Mouse (Mus musculus) embryonic facial prominence, embryonic 11.5 days (tissue): ENCODE measurements around the gene Zfp292. TPM values are rescaled to one million over a fixed set of nuclear protein-coding genes. Genes with fewer than 3 reads are reported as not detected.
"Not testable (repeated sequence)": the region's sequence is repeated elsewhere in the genome, so short reads cannot be mapped to it uniquely, and the experiment has no call there.

Experiments used
- ATAC-seq: fragments of 200-750 bp; cut with Nextera tagmentation; replicated peaks from 2 replicates; pipeline ENCODE4 v1.8.0; 2017; ENCODE audit warnings: low read depth; ENCODE audit not compliant: insufficient number of reproducible peaks, low FRiP score, low TSS enrichment
- DNase-seq: peaks from one replicate; pipeline ENCODE4 v3.0.0-alpha.2; 2015; ENCODE audit warnings: low spot score
- H3K27ac ChIP-seq: fragments of 300-500 bp; sonication (generic); replicated peaks from 2 replicates; pipeline ENCODE4 v1.5.1; 2014; ENCODE audit warnings: mild to moderate bottlenecking, low read depth, low read length, control low read depth
- H3K27me3 ChIP-seq: fragments of 300-500 bp; sonication (generic); 2 replicates; pipeline ENCODE4 v1.6.1; 2014; ENCODE audit warnings: mild to moderate bottlenecking, low read length, moderate library complexity, mixed read lengths; ENCODE audit not compliant: control insufficient read depth, insufficient read depth
- H3K36me3 ChIP-seq: fragments of 300-500 bp; sonication (generic); replicated peaks from 2 replicates; pipeline ENCODE4 v1.6.1; 2014; ENCODE audit warnings: low read depth, mild to moderate bottlenecking, low read length, moderate library complexity, mixed read lengths; ENCODE audit not compliant: control insufficient read depth, insufficient read depth
- H3K4me1 ChIP-seq: fragments of 300-500 bp; sonication (generic); 2 replicates; pipeline ENCODE4 v1.6.1; 2014; ENCODE audit warnings: low read length, mixed read lengths; ENCODE audit not compliant: control insufficient read depth, insufficient read depth
- H3K4me2 ChIP-seq: fragments of 300-500 bp; sonication (generic); 2 replicates; pipeline ENCODE4 v1.6.1; 2014; ENCODE audit warnings: low read depth, mild to moderate bottlenecking, control low read depth, low read length, moderate library complexity
- H3K4me3 ChIP-seq: fragments of 300-500 bp; sonication (generic); 2 replicates; pipeline ENCODE4 v1.5.1; 2014; ENCODE audit warnings: low read depth, low read length, control low read depth
- H3K9ac ChIP-seq: fragments of 300-500 bp; sonication (generic); replicated peaks from 2 replicates; pipeline ENCODE4 v1.6.1; 2014; ENCODE audit warnings: mild to moderate bottlenecking, control low read depth, low read length
- H3K9me3 ChIP-seq: fragments of 300-500 bp; sonication (generic); replicated peaks from 2 replicates; pipeline ENCODE4 v1.6.1; 2016; ENCODE audit warnings: mild to moderate bottlenecking, low read length, inconsistent platforms, mixed read lengths; ENCODE audit not compliant: control insufficient read depth
- WGBS: fragments of 180-500 bp; shearing (Covaris S2); extraction: QIAGEN DNeasy Blood & Tissue Kit; methylation state at CpG from one replicate; pipeline ENCODE4 v1.1.7; 2014; 5-methylcytosine and 5-hydroxymethylcytosine counted together
- polyA plus RNA-seq: library from polyadenylated mRNA; unstranded; fragments of >200 nt; fragmentation: Nextera tagmentation; extraction: Ambion mirVana; gene quantifications from 2 replicates; pipeline ENCODE4 v1.2.1, GENCODE M21; 2014

Gene Zfp292
- 34.6 and 36.4 TPM in 2 replicates for polyA plus RNA-seq

DNA sequence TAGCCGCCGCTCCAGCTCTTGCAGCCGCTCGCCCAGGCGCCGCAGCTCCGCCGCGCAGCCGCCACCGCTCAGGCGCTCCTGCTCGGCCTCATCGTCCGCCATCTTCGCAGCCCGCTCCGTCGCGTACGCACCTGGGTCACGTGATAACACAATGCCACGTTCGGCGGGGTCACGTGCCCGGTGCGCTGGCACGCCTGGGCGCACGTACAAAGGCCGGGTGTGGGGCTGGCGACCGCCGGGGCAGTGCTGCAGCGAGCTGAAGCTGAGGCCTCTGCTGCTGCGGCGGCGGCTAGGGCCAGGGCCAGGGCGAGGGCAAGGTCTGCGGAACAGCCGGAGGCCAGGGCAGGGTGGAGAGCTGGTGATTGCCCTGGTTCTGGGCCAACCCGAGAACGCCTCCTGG is at the start of gene Zfp292:
Zfp292 (minus strand) TSS at position 143 of the 400 bp plus-strand sequence.
- ATAC-seq (peak; percentile 96), DNase-seq (peak; percentile 96)
- no peaks in the 10 kb centered on the region for H3K27me3 ChIP-seq
- no peaks in the 10 kb centered on the region for H3K4me1 ChIP-seq
- under 1% methylated on average over 44 of the region's 44 CpGs for WGBS
- H3K4me2 ChIP-seq, result peak within 1 kb of the TSS; percentile 64
- peak within 1 kb of the TSS; percentile 98 for H3K27ac ChIP-seq
- peak within 1 kb of the TSS; percentile 99 for H3K9ac ChIP-seq
- H3K36me3 ChIP-seq, result no peaks in the 10 kb centered on the region
- H3K4me3 ChIP-seq, result peak within 1 kb of the TSS; percentile 98
- H3K9me3 ChIP-seq, result no peaks in the 10 kb centered on the region

DNA sequence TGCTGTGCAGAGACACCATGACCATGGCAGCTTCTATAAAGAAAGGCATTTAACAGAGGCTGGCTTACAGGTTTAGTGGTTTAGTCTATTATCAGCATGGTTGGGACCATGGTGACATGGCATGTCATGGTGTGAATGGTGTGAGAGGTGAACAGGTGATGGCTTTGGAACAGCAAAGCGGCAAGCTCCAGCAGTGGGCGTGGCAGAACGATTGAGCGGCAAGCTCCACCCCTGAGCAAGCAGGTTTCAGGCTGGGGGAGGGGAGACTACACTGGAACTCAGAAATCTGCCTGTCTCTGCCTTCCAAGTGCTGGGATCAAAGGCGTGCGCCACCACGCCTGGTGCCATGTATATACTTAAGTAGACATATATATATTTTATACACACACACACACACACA is 45.6 kb upstream of the Zfp292 start:
- not testable (repeated sequence) for ATAC-seq, DNase-seq, H3K9ac ChIP-seq, H3K27me3 ChIP-seq, H3K36me3 ChIP-seq, H3K4me1 ChIP-seq, H3K9me3 ChIP-seq, H3K4me3 ChIP-seq, H3K27ac ChIP-seq, H3K4me2 ChIP-seq
- 69% methylated on average over 7 of the region's 7 CpGs for WGBS

DNA sequence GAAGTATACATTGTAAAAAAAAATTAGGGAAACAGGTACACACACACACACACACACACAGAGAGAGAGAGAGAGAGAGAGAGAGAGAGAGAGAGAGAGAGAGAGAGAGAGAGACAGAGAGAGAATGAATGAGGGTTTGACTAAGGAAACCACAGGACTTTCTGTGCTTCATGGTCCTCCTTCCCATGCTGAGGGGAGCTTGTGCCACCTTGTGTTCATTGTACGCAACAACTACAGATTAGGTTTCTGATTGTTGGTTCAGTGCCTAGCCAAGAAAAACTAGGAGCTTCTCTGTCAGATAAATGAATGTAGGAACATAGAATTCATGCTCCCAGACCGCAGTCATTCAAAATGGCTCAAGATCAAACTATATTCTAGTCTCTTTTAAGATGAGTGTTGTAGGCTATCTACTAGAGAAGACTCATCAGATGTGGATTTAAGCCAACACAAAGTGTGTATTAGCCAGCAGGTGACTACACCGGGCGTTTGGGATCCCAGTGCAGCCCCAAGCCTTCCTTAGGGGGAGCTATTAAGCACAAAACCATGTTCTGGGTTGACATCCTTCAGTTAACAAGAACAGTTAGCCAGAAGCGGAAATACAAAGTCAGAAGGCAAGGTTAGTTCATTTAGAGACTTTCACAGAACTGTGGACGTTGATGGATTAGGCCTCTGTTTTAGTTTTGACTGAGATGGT is 39.6 kb upstream of the Zfp292 start:
- H3K4me3 ChIP-seq, result no peak overlapping the region
- H3K36me3 ChIP-seq, result no peaks in the 10 kb centered on the region
- DNase-seq (peak; percentile 74), ATAC-seq (no peak)
- H3K9me3 ChIP-seq, result no peaks in the 10 kb centered on the region
- 69% methylated on average over 6 of the region's 6 CpGs for WGBS
- H3K9ac ChIP-seq, result no peak overlapping the region
- no peaks in the 10 kb centered on the region for H3K27me3 ChIP-seq
- no peak overlapping the region for H3K4me2 ChIP-seq
- H3K27ac ChIP-seq, result no peak overlapping the region
- H3K4me1 ChIP-seq, result no peaks in the 10 kb centered on the region

DNA sequence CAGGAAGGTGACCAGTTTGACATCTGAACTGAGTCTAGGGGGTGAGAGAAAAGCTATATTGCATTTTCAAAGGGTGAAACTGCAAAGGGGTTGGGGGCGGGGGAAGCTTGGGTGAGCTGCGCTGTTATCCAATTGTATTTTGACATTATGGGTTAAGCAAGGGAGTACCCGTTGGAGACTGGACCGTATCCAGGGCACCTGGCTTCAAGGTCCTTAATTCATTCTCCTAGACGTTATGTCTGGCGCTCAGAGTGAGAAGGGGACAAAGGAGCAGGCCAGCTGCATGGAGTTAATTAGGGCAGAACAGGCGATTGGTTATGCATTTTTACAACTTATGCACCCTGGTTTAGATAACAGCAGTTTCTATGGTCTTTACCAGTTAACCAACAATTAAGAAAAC is 34.6 kb upstream of the Zfp292 start:
- ATAC-seq, result no peak

DNA sequence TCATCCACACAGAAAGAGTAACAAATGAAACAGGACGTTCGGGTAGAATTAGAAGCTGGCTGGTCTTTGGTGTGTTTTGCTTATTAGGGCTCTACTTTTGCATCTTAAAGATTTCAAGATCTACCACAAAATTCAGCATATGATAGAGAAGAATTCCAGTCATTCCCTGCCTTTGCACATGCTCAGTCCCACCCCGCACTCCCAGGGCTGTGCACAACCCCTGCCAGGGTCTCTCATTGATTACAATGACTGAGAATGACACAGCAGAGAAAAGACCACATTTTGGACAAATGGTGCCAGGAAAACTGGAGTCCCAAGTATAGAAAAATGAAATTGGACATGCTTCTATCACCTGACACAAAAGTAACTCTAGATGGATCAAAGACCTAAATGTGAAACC is 29.4 kb upstream of the Zfp292 start:
- H3K9me3 ChIP-seq, result no peaks in the 10 kb centered on the region
- H3K9ac ChIP-seq, result no peak overlapping the region
- no peak overlapping the region for H3K4me2 ChIP-seq
- ATAC-seq, result no peak
- no peaks in the 10 kb centered on the region for H3K4me1 ChIP-seq
- no peaks in the 10 kb centered on the region for H3K27me3 ChIP-seq
- H3K4me3 ChIP-seq, result no peak overlapping the region
- no peak overlapping the region for H3K27ac ChIP-seq
- DNase-seq, result no peak
- WGBS, result 79% methylated on average over 3 of the region's 3 CpGs
- no peaks in the 10 kb centered on the region for H3K36me3 ChIP-seq

More for the DNA sequence above, 34.6 kb upstream of the Zfp292 start:
- Histone ChIP-seq H3K27ac (no peak overlapping the region), H3K9me3 (no peaks in the 10 kb centered on the region), H3K9ac (no peak overlapping the region), H3K4me2 (no peak overlapping the region), H3K4me1 (no peaks in the 10 kb centered on the region), H3K27me3 (no peaks in the 10 kb centered on the region), H3K36me3 (no peaks in the 10 kb centered on the region), H3K4me3 (no peak overlapping the region)
- 60% methylated on average over 7 of the region's 7 CpGs for WGBS
- DNase-seq, result peak; percentile 25

DNA sequence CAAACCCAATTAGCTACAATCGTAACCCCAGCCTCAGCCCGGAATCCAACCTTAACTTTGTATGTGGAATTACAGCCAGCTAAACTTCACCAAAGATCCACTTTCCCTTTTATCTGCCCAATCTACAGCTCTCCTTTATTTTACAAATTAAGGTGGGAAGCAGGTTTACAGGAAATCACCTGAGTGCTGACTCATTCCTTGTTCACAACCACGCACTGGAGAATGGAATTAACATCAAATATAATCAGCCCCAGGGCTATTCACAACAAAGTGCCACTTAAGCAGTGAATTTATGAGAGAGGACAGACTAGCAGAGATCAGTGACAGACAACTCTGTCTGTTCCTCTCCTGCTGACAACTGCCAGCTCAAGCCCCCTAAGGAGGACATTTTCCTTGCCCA is 28.6 kb upstream of the Zfp292 start:
- ATAC-seq (no peak), DNase-seq (no peak)
- H3K4me2 ChIP-seq, result no peak overlapping the region
- H3K27ac ChIP-seq, result no peak overlapping the region
- H3K9me3 ChIP-seq, result no peaks in the 10 kb centered on the region
- H3K4me1 ChIP-seq, result no peaks in the 10 kb centered on the region
- no peak overlapping the region for H3K9ac ChIP-seq
- H3K4me3 ChIP-seq, result no peak overlapping the region
- no peaks in the 10 kb centered on the region for H3K36me3 ChIP-seq
- WGBS, result 68% methylated on average over 3 of the region's 3 CpGs
- no peaks in the 10 kb centered on the region for H3K27me3 ChIP-seq

DNA sequence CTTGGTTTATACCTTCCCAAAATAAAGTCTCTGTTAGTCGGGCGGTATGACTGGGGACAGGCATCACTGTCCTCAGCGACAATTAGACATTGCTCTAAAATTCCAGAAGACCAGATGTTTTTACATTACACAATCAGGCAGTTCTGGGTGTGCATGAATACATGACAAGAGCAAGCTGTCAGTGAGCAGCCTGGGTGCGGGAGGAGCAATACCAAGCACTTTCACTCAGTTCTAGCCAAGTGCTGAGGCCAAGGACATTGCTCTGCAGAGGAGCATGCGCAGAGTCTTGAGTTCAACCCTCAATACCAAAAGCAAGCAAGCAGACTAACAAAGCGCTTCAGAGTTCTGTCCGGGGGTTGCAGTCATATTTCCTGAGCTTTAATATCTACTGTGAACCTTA is 25.4 kb upstream of the Zfp292 start:
- Histone ChIP-seq H3K27me3 (no peaks in the 10 kb centered on the region), H3K4me1 (no peaks in the 10 kb centered on the region), H3K36me3 (no peaks in the 10 kb centered on the region), H3K27ac (no peak overlapping the region), H3K4me3 (no peak overlapping the region), H3K9me3 (no peaks in the 10 kb centered on the region), H3K9ac (no peak overlapping the region), H3K4me2 (no peak overlapping the region)
- WGBS, result 92% methylated on average over 7 of the region's 7 CpGs
- no peak for ATAC-seq
- DNase-seq, result no peak

DNA sequence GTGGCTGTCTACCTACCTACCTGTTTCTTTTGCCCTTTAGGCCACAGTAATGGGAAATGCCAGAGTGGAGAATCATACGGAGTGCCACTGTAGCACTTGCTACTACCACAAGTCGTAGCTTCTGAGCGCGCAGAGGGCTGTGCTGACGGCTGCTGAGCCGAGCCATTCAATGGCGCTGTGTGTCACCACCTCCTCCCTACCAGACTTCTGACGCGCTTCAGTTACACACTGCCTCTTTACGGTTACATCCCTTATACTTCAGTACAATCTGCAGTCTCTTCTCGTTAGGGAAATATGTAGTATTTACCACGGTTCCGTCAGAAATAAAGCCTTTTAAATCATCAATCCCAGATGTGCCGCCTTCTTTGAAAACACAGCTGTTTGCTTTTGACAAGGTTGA is 24.3 kb upstream of the Zfp292 start:
- no peaks in the 10 kb centered on the region for H3K27me3 ChIP-seq
- DNase-seq, result peak; percentile 63
- ATAC-seq, result no peak
- H3K9me3 ChIP-seq, result no peaks in the 10 kb centered on the region
- no peak overlapping the region for H3K9ac ChIP-seq
- H3K4me2 ChIP-seq, result no peak overlapping the region
- H3K36me3 ChIP-seq, result no peaks in the 10 kb centered on the region
- 40% methylated on average over 14 of the region's 14 CpGs for WGBS
- no peak overlapping the region for H3K27ac ChIP-seq
- H3K4me3 ChIP-seq, result no peak overlapping the region
- no peaks in the 10 kb centered on the region for H3K4me1 ChIP-seq
